Mouse (Mus musculus) olfactory bulb, adult 2 months (tissue): ENCODE measurements around the gene Usp9x. TPM values are rescaled to one million over a fixed set of nuclear protein-coding genes. Genes with fewer than 3 reads are reported as not detected.

ENCODE experiments used
- H3K27ac ChIP-seq: fragments of 200-500 bp; 2 replicates; pipeline ENCODE4 v1.5.1; 2012; ENCODE audit warnings: low read depth, low read length; ENCODE audit not compliant: insufficient read depth
- H3K4me1 ChIP-seq: fragments of 200-500 bp; 2 replicates; pipeline ENCODE4 v1.6.1; 2012; ENCODE audit warnings: low read length; ENCODE audit not compliant: control insufficient read depth, insufficient read depth
- H3K4me3 ChIP-seq: fragments of 200-500 bp; 2 replicates; pipeline ENCODE4 v1.5.1; 2012; ENCODE audit warnings: mild to moderate bottlenecking, low read depth, low read length, moderate library complexity; ENCODE audit not compliant: insufficient read depth
- CTCF ChIP-seq: fragments of 200-500 bp; IDR thresholded peaks from 2 replicates; pipeline ENCODE4 v1.5.1; 2012; ENCODE audit warnings: low read depth, mild to moderate bottlenecking, low read length, moderate library complexity; ENCODE audit not compliant: insufficient read depth
- POLR2A ChIP-seq: fragments of 200-500 bp; IDR thresholded peaks from 2 replicates; pipeline ENCODE4 v1.6.1; 2012; ENCODE audit warnings: mild to moderate bottlenecking, low read depth, low read length, moderate library complexity; ENCODE audit not compliant: insufficient read depth
- WGBS: fragments of 180-500 bp; shearing (Covaris S2); methylation state at CpG from one replicate; pipeline ENCODE4 v1.1.7; 2018; 5-methylcytosine and 5-hydroxymethylcytosine counted together
- polyA plus RNA-seq: library from polyadenylated mRNA; stranded (reverse); fragments of >200 nt; gene quantifications from 2 replicates; pipeline ENCODE4 v1.2.4, GENCODE M21; 2012; ENCODE audit warnings: low replicate concordance; ENCODE audit not compliant: missing spikeins, insufficient read depth, insufficient read length

The Usp9x gene
- polyA plus RNA-seq, 1 experiment = 284 TPM

DNA sequence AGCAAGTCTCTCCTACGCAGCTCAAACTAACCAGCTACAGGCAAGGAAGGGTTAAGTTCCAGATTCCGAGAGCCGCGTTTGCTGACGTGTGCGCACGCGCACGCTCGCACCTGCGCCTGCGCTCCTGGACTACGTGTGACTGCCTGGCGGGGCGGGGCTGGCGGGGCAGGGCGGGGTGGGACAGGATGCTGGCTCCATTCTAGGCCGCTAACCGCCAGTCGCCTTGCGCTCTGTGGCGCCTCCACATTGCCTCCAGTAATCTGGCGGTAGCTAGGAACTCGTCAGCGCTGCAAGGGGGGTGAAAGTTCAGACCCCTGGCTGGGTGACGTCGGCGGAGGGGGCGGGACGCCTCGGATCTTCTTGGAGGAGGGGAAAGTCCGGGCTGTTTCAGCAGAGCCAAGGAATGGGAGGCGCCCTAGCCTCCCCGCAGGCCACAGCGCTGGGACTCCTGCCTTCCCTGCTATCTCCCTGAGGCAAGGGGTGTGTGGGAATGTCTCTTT, 29.6 kb upstream of the Usp9x start:
- peak; percentile 55; the same call in 1 of the 2 replicates for TF ChIP-seq POLR2A
- TF ChIP-seq CTCF = no peak
- 8% methylated on average over 35 of the region's 35 CpGs for WGBS
- Histone ChIP-seq H3K4me1 (no peaks in the 10 kb centered on the region), H3K27ac (peak overlapping the region; percentile 94), H3K4me3 (peak overlapping the region; percentile 74)

DNA sequence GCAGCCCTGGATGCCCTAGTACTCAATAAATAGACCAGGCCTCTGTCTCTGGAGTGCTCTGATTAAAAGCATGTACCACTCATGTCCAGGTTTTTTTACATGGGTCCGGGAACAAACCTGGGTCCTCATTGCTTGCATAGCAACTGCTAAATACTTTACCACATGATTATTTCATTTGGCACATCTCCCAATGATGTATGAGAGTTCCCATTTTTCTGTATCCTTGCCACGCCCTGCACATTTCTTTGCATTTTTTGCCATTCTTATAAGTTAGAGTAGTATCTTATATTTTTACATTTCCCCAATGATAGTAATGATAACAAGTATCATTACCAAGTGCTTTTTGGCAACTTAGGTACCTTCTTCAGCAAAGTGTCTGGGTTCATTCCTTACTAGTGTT, 27.5 kb upstream of the Usp9x start:
- H3K27ac ChIP-seq = no peak overlapping the region
- no peak overlapping the region for H3K4me3 ChIP-seq
- 94% methylated on average over 2 of the region's 2 CpGs for WGBS
- H3K4me1 ChIP-seq = peaks cover 4% of the 10 kb centered on the region; the same call in 1 of the 2 replicates
- TF ChIP-seq POLR2A (no peak), CTCF (no peak)

DNA sequence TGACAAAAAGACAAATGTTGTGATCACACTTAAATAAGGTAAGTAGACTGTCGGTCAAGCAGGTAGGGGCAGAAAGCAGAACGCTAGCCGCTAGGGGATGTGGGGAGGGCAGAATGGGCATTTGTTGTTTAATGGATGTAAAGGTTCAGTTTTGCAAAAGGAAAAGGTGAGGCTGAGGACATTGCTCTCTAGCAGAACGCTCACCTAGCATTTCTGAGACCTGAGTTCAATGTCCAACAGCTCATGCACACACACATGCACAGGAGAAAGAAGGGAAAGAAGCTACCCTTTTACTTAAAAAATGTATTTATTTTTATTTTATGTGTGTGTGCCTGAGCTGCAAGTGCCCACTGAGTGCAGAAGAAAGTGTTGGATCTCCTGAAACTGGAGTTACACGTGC, 26.6 kb upstream of the Usp9x start:
- no peak overlapping the region for H3K4me3 ChIP-seq
- H3K27ac ChIP-seq = no peak overlapping the region
- 87% methylated on average over 5 of the region's 5 CpGs for WGBS
- no peak for TF ChIP-seq CTCF
- TF ChIP-seq POLR2A = no peak
- peaks cover 4% of the 10 kb centered on the region; the same call in 1 of the 2 replicates for H3K4me1 ChIP-seq

DNA sequence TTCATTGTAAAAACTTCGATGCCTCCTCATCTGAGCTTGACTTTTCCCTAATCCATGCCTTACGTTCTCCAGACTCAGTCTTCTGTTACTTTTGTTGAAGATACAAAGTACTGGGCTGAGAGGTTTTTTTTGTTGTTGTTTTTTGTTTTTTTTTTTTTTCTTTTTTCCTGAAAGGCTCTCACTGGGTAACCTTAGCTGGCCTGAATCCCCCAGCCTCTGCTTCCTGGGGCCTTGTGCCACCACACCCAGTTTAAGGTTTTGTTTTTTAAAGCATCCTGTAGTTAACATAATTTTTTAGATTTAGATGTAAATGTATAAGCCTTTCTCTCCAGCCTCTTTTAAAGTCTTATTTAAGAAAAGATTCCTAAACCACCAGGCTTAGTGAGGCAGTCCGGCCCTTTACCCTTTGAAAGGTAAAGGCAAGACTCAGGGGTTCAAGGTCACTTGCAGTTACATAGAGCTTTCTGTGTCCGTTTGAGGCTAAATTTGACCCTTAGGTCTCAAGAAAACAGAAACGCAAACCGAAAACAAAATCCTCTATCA, 24.3 kb upstream of the Usp9x start:
- 49% methylated on average over 6 of the region's 6 CpGs for WGBS
- Histone ChIP-seq H3K4me3 (no peak overlapping the region), H3K4me1 (peaks cover 4% of the 10 kb centered on the region; the same call in 1 of the 2 replicates), H3K27ac (no peak overlapping the region)
- TF ChIP-seq POLR2A (no peak), CTCF (no peak)

DNA sequence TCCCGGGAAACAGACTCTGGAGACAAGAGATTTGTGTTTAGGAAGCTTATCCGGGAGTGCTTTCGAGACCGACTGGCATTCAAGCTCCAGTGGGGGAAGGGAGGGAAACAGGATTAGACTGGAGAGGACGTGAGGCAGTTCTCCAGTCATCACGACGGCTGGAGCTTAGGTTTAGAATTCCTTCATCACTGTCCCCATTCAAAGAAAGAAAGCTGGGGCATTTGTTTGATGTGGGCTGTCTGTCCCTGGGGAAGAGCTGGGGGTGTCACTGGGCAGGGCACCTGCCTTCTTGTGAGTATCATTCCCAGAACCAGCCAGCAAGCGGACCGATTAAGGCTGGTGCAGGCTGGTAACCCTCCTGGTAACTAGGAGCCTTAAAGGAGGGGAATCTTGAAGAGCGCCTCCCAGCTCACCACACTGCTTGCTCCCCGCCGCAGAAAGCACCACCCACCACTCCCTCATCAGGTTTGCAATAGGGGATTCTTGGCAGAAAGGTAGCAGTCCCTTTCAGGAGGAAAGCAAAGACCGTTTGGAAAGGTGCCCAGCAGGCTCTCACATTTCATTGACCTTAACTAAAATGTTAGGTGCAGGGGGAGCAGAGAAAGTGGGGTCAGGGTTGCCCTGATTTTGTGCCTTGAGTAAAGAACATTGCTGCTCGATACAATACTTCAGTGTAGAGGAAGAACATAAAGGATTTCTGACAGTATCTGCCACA, 23.5 kb upstream of the Usp9x start:
- peaks cover 4% of the 10 kb centered on the region; the same call in 1 of the 2 replicates for H3K4me1 ChIP-seq
- H3K4me3 ChIP-seq = peak overlapping the region; percentile 42
- WGBS = 17% methylated on average over 14 of the region's 14 CpGs
- TF ChIP-seq POLR2A = no peak
- TF ChIP-seq CTCF = no peak
- H3K27ac ChIP-seq = no peak overlapping the region

DNA sequence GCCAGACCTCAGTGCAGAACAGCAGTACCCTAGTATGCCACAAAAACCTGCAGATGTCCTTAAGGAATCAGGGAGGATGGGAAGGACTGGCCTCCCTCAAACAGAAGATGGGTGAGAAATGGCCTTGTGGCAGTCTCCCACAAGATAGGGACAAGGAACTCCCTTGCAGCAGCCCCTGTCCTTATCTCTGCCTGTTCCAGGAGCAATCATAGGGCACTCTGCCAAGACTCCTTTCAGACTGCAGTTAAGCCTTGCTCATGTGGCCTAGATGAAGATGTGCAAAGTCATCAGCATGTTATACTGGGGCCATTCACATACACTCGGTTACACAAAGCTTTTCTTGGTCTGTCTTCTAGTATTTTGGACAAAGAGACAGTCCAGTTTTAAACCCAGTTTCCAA, 16.7 kb upstream of the Usp9x start:
- 68% methylated on average over 1 of the region's 1 CpGs for WGBS
- Histone ChIP-seq H3K4me3 (no peak overlapping the region), H3K4me1 (no peaks in the 10 kb centered on the region), H3K27ac (no peak overlapping the region)
- TF ChIP-seq CTCF = no peak
- TF ChIP-seq POLR2A = no peak

DNA sequence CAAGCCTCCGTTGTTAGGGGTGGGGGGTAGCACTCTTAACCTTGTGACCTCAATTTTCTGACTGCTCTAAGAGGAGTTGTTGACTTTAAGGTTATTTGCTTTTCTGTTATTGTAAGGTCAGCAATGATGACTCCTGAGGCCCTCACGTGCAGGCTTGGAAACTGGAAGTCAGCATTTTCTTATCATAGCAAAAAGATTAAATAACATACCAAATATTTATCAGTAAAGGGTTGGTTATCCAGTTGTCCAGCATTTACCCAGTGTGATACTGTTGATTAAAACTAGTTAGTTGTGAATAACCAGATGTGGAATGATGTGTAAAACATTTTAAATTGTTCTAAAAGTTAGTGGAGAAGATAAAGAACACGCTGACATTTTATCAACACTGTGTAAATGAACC, 9.3 kb upstream of the Usp9x start:
- WGBS = 89% methylated on average over 3 of the region's 3 CpGs
- TF ChIP-seq CTCF (no peak), POLR2A (no peak)

DNA sequence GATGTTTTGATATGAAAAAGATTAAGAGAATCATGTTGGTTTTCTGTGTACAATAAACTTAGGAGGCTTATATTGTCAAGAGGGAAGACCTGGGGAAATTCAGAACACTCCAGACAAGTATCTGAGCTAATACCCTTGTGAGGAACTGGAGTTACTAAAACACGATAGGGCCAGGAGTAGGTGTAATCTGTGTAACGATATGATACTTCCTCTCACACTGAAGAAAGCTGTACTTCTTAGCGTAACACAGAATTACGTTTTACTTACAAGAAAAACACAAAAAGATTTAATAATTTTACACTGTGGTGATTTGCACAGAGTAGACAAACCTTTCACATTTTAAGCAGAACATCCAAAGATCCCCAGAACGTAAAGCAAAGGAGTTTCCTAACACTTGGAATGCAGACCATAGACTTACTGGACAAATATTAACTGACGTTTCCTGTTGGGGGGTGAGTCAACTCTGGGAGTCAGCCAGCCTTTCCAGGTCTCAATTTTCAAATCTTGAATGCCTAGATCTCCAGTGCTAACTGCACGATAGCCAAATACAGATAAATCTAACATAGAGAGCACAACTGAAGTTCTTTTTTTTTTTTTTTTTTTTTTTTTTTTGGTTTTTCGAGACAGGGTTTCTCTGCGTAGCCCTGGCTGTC, 6.9 kb upstream of the Usp9x start:
- TF ChIP-seq POLR2A = no peak
- no peak for TF ChIP-seq CTCF
- WGBS = 83% methylated on average over 7 of the region's 9 CpGs

More for the DNA sequence above, 9.3 kb upstream of the Usp9x start:
- Histone ChIP-seq H3K4me3 (no peak overlapping the region), H3K27ac (no peak overlapping the region), H3K4me1 (no peaks in the 10 kb centered on the region)

DNA sequence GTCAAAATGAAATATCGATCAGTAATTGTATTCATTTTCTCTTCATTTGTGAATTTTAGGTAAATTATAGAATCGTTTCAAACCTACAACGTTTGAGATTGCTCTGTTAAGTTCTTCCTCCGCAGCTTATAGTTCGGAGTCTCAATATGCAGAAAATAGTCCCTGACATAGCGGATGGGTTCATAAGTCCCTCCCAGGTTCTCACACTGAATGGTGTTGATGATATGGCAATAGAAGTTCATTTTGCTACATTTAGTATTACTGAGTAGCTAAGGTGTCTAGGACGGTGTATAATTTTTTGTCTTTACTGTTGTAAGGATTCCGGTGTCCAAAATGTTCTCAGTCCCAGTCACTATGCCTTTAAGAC, 1.1 kb upstream of the Usp9x start:
- H3K27ac ChIP-seq = peak overlapping the region; percentile 96; the same call in 1 of the 2 replicates
- H3K4me1 ChIP-seq = no peaks in the 10 kb centered on the region
- TF ChIP-seq CTCF = no peak
- no peak for TF ChIP-seq POLR2A
- peak overlapping the region; percentile 84 for H3K4me3 ChIP-seq
- WGBS = 20% methylated on average over 8 of the region's 8 CpGs

More for the DNA sequence above, 6.9 kb upstream of the Usp9x start:
- Histone ChIP-seq H3K27ac (no peak overlapping the region), H3K4me1 (no peaks in the 10 kb centered on the region), H3K4me3 (no peak overlapping the region)
